Mouse (Mus musculus): ENCODE measurements around the gene Mical3. TPM values are rescaled to one million over a fixed set of nuclear protein-coding genes. Genes with fewer than 3 reads are reported as not detected.

Mical3 gene
- polyA plus RNA-seq, 1 experiment from 2014 or later, result 33.8 TPM

DNA sequence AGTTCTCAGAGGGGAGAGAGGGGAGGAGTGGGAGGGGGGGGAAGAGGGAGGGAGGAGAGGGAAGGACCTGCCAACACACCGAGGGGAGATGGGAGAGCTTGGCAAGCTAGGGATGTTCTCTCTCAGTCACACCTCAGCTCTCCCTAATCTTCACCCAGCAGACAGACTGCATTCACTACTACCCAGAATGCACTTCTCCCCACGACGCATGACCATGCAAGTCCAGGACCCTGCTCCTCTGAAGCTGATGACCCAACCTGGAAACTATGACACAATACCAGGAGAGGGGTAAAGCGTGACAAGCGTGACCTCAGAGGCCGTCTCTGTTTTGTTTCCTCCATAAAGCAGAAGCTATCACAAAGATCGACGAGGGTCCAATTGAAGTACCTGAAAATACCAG, 61.6 kb downstream of the Mical3 start:
- Histone ChIP-seq H3K4me1 (replicated peaks) (peaks cover 50% of the 10 kb centered on the region), H3K36me3 (no peaks in the 10 kb centered on the region), H3K9ac (no peak overlapping the region), H3K27ac (no peak overlapping the region), H3K4me2 (no peak overlapping the region), H3K27me3 (no peaks in the 10 kb centered on the region), H3K4me3 (no peak overlapping the region), H3K9me3 (no peaks in the 10 kb centered on the region)
- 82% methylated on average over 8 of the region's 8 CpGs for WGBS
- ATAC-seq (ENCODE audit: low FRiP score), result no peak

DNA sequence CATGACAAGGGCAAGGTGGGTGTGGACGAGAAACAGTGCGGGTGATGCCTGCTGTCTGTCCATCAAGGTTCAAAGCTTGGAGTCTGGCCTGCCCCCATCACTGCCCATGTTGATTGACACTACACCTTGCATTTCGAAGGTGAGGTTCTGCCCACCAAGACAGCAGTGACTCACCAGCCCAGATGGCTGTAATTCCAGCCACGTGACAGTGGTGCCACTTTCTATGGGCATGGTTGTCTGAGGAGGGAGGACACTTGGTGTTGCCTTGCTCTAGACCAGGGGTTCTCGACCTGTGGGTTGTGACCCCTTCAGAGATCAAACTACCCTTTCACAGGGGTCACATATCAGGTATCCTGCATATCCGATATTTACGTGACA, 62.7 kb downstream of the Mical3 start:
- 88% methylated on average over 7 of the region's 7 CpGs for WGBS
- Histone ChIP-seq H3K36me3 (no peaks in the 10 kb centered on the region), H3K4me3 (no peak overlapping the region), H3K9ac (no peak overlapping the region), H3K4me1 (replicated peaks) (peaks cover 61% of the 10 kb centered on the region), H3K27ac (no peak overlapping the region), H3K27me3 (no peaks in the 10 kb centered on the region), H3K4me2 (no peak overlapping the region), H3K9me3 (no peaks in the 10 kb centered on the region)
- ATAC-seq (ENCODE audit: low FRiP score), result no peak

DNA sequence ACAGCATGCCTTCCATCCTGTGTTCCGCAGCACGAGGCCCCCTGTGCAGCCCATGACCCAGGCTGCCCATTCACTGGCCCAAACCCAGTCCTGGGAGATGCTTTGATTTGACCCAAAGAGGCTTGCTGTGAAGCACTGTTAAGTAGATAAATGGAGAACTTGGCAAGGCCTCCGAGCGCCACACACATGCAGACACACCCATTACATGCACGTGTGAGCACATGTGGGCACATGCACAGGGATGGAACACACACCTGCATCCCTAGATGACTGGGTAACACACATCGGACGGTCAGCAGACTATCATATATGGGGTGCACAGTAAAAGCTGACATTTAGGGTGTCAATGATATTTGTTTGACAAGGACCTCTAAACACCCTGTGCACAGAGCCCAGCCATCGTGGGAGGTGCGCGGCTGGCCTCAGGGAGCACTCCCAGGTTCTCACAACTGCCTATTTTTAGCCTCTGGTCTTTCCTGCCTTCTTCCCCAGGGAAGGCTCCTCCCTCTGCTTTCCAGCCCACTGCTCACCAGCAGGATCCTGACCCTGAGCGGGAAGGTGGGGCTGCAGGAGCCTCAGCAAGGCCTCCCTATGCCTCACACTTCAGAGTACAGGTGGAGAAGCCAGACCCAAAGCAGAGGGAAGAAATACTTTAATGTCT, 63.2 kb downstream of the Mical3 start:
- H3K27me3 ChIP-seq, result no peaks in the 10 kb centered on the region
- H3K27ac ChIP-seq, result no peak overlapping the region
- no peak overlapping the region for H3K4me2 ChIP-seq
- H3K9ac ChIP-seq, result no peak overlapping the region
- 54% methylated on average over 11 of the region's 11 CpGs for WGBS
- no peaks in the 10 kb centered on the region for H3K9me3 ChIP-seq
- no peak overlapping the region for H3K4me3 ChIP-seq
- no peak for ATAC-seq (ENCODE audit: low FRiP score)
- H3K4me1 ChIP-seq (replicated peaks), result peaks cover 61% of the 10 kb centered on the region
- no peaks in the 10 kb centered on the region for H3K36me3 ChIP-seq

DNA sequence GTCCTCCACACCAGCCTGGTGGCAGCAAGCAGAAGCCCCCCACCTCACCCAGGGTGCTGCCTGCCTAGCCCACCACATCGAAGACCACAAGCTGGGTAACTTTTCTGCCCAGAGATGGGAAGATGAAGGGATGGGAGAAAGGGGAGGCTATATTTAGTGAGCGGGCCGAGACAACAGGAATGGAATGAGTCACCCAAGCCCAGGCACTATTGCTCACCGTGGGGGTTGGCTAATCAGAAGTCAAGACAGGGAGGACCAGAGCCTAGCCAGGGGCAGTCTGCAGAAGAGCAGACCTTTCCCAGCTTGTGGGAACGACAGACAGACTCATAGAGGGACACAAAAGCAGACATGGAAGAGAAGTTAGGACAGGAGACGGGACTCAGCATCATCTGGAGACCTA, 64.0 kb downstream of the Mical3 start:
- no peaks in the 10 kb centered on the region for H3K9me3 ChIP-seq
- peak overlapping the region; percentile 58; the same call in 1 of the 2 replicates for H3K27ac ChIP-seq
- 34% methylated on average over 6 of the region's 6 CpGs for WGBS
- ATAC-seq (ENCODE audit: low FRiP score), result no peak
- H3K4me1 ChIP-seq (replicated peaks), result peaks cover 68% of the 10 kb centered on the region
- no peak overlapping the region for H3K4me3 ChIP-seq
- no peaks in the 10 kb centered on the region for H3K27me3 ChIP-seq
- no peak overlapping the region for H3K4me2 ChIP-seq
- 0 out of 2 replicates have a peak overlapping the region, but pooled peaks have one; percentile 1 for H3K9ac ChIP-seq
- no peaks in the 10 kb centered on the region for H3K36me3 ChIP-seq

DNA sequence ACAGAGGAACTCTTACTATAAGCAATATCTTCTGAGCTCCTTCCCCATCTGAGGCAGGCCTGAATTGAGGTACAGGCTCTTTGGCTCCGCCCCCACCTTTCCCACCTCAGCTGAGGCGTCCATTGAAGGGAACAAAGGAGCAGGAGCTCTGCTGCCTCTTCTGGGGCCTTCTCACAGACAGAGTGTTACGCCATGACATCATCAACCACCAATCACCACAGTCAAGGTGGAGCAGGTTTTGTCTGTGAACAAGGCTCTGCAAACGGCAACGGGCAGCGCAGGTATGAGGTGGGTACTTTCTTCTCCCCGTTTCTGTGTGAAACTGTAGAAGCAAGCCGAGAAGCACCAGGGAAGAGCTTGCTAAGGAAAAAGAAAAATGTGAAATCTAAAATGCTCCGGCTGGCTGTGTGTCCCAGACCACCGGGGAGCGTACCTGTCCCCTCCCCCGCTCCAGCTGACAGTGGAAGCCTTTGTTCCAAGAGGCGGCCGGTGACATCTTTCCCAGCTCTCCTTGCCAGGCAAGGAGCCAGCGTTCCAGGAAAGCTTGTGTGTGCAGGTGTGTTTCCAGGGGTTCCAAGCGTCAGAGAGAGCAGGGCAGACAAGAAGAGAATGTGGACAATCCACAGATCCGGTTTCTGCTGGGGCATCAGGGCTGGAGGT, 66.3 kb downstream of the Mical3 start:
- Histone ChIP-seq H3K4me2 (peak overlapping the region; percentile 50), H3K27me3 (no peaks in the 10 kb centered on the region), H3K4me3 (peak overlapping the region; percentile 31), H3K4me1 (replicated peaks) (peaks cover 68% of the 10 kb centered on the region), H3K36me3 (no peaks in the 10 kb centered on the region), H3K9ac (peak overlapping the region; percentile 81), H3K9me3 (no peaks in the 10 kb centered on the region), H3K27ac (peak overlapping the region; percentile 97)
- peak; percentile 90 for ATAC-seq (ENCODE audit: low FRiP score)
- WGBS, result 34% methylated on average over 17 of the region's 17 CpGs

DNA sequence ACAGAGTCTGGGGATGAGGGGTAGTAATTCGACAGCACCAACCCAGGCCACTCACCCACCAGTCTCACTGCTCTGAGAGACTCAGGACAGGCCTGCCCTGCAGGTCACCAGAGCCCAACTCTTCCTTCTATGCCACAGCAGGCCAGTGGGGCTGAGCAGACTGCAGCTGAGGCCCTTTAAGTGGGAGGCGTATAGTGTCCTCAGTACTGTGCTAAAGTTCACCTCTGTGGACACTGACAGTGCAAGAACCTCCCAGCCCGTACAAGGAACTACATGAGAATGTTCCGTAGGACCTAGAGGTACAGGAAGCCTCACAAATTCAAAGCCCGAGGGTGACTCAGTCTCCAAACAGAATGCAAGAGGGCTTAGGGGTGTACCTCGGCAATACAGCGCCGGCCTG, 67.0 kb downstream of the Mical3 start:
- H3K4me3 ChIP-seq, result no peak overlapping the region
- WGBS, result 85% methylated on average over 8 of the region's 8 CpGs
- H3K4me2 ChIP-seq, result no peak overlapping the region
- no peaks in the 10 kb centered on the region for H3K27me3 ChIP-seq
- peak; percentile 11; the same call in 1 of the 2 replicates for ATAC-seq (ENCODE audit: low FRiP score)
- no peaks in the 10 kb centered on the region for H3K36me3 ChIP-seq
- peak overlapping the region; percentile 97 for H3K27ac ChIP-seq
- peaks cover 68% of the 10 kb centered on the region for H3K4me1 ChIP-seq (replicated peaks)
- H3K9me3 ChIP-seq, result no peaks in the 10 kb centered on the region
- peak overlapping the region; percentile 81 for H3K9ac ChIP-seq

DNA sequence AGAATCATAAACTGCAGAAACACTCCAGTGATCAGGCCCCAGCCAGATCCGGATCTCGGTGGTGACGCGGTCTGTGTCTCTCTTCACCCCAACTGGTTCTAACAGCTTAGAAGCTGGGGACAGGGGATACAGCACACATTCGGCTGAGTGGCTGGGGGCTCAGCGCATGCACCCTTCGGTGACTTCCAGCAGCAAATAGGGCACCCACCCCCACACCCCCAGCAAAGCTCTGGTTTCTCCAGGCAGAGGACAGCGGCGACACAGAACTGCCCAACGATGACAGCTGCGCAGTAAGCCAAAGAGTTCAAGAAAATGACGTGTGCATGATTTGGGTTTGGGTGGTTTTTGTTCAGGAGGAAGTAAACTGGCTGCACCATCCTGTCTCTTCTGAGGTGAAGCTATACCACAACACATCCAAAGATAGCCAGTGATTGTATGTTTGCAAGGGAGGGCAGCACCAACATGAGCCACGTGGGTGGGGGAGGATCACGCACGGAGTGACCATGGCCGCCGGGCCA, 67.8 kb downstream of the Mical3 start:
- no peak overlapping the region for H3K4me3 ChIP-seq
- peaks cover 60% of the 10 kb centered on the region for H3K4me1 ChIP-seq (replicated peaks)
- no peak for ATAC-seq (ENCODE audit: low FRiP score)
- H3K27ac ChIP-seq, result peak overlapping the region; percentile 97; the same call in 1 of the 2 replicates
- no peaks in the 10 kb centered on the region for H3K27me3 ChIP-seq
- no peak overlapping the region for H3K9ac ChIP-seq
- H3K4me2 ChIP-seq, result no peak overlapping the region
- 94% methylated on average over 17 of the region's 17 CpGs for WGBS
- H3K9me3 ChIP-seq, result no peaks in the 10 kb centered on the region
- no peaks in the 10 kb centered on the region for H3K36me3 ChIP-seq

DNA sequence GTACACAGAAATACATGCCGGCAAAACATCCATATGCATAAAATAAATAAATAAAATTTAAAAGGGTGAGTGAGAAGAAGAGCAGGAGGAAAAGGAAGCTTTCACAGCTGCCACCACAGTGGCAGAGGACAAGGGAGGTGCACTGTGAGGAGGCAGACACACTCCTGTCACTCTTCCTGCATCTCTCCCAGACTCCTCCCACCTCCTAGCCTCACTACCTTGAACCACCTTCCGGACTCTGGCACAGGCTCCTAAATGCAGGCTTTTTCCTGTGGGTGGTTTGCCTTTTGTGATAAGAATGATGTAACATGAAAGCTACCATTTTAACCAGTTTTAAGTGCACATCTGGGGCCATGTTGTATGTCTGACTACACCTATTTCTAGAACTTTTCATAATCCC, 72.8 kb downstream of the Mical3 start:
- peaks cover 16% of the 10 kb centered on the region for H3K4me1 ChIP-seq (replicated peaks)
- H3K27me3 ChIP-seq, result no peaks in the 10 kb centered on the region
- no peak overlapping the region for H3K27ac ChIP-seq
- no peaks in the 10 kb centered on the region for H3K9me3 ChIP-seq
- 96% methylated on average over 2 of the region's 2 CpGs for WGBS
- no peak for ATAC-seq (ENCODE audit: low FRiP score)
- no peak overlapping the region for H3K4me2 ChIP-seq
- H3K36me3 ChIP-seq, result no peaks in the 10 kb centered on the region
- no peak overlapping the region for H3K9ac ChIP-seq
- no peak overlapping the region for H3K4me3 ChIP-seq

DNA sequence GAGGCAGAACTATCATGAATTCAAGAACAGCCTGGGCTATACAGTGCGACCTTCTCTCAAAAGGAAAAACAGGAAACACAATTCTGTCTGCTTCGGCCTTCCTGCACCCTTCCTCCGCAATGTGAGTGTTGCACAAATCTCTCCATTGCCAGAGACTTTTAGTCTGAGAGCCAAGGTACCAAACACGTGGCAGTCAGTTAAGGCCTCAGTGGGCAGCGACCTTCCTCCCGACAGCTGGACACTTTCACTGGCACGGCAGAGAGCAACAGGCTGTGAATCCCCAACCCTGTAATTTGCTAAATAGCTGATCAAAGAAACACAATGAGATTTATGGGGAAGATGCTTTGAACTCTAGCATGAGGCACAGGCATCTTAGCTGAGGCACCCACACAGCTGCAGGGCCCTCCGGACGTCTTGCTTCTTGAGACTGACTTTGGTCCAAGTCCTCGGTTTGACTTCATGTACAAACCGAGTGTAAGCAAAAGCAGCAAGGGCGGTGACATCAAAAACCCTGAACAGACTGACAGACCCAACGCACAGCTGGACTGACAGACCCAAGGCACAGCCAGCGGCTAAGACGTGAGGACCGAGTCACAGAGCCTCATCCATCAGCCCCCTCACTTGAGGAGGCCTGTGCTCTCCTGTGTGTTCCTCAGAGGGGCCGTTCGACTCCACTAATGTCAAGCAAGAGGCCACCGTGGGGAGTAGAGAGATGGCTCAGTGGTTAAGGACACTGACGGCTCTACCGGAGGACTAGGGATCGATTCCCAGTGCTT, 73.4 kb downstream of the Mical3 start:
- no peaks in the 10 kb centered on the region for H3K36me3 ChIP-seq
- no peak overlapping the region for H3K4me2 ChIP-seq
- H3K27me3 ChIP-seq, result no peaks in the 10 kb centered on the region
- peaks cover 15% of the 10 kb centered on the region for H3K4me1 ChIP-seq (replicated peaks)
- H3K9me3 ChIP-seq, result no peaks in the 10 kb centered on the region
- no peak overlapping the region for H3K9ac ChIP-seq
- no peak for ATAC-seq (ENCODE audit: low FRiP score)
- 85% methylated on average over 22 of the region's 22 CpGs for WGBS
- no peak overlapping the region; the same call in 1 of the 2 replicates for H3K27ac ChIP-seq
- H3K4me3 ChIP-seq, result no peak overlapping the region

DNA sequence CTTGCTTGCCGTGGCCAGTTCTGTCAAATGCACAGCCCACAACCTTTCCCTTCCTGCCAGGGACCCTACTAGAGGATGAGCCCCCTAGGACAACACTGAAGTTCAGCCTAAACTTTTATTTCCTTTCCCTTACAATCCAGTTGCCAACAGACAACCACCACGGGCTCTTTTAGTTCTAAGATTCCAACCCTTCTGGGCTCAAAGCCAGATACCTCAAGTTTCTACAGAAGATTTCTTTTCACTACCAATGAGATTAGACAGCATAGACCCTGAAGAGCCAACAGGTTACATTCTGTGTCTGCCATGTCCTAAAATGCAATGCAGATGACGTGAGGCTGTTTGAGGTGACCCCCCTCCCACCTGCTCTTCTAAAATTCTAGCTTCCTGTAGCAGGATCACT, 75.3 kb downstream of the Mical3 start:
- no peak overlapping the region for H3K27ac ChIP-seq
- H3K4me3 ChIP-seq, result no peak overlapping the region
- no peak overlapping the region for H3K4me2 ChIP-seq
- H3K36me3 ChIP-seq, result no peaks in the 10 kb centered on the region
- WGBS, result 74% methylated on average over 3 of the region's 3 CpGs
- ATAC-seq (ENCODE audit: low FRiP score), result no peak
- no peak overlapping the region for H3K9ac ChIP-seq
- H3K4me1 ChIP-seq (replicated peaks), result peaks cover 9% of the 10 kb centered on the region; the same call in 1 of the 2 replicates
- H3K27me3 ChIP-seq, result no peaks in the 10 kb centered on the region
- H3K9me3 ChIP-seq, result no peaks in the 10 kb centered on the region

DNA sequence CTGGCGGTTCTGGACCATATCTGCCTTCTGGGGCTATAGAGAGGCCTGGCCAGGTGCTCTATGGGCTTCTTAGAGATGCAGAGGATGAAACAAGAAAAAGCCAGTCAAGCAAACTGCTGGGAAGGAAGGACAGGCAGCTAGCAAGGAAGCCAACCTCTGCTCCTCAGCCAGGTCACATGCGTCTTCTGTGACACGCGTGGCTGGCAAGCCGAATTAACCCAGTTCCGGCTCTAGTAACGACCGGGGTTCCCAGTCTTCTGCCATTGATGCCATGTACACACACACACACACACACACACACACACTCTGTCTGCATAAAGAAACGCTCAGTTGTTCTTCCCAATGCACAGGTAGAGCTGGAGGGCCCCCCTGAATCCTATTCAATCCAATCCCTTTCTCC, 75.9 kb downstream of the Mical3 start:
- no peak overlapping the region for H3K9ac ChIP-seq
- no peaks in the 10 kb centered on the region for H3K9me3 ChIP-seq
- H3K4me1 ChIP-seq (replicated peaks), result peaks cover 9% of the 10 kb centered on the region; the same call in 1 of the 2 replicates
- WGBS, result 93% methylated on average over 9 of the region's 9 CpGs
- no peaks in the 10 kb centered on the region for H3K27me3 ChIP-seq
- no peaks in the 10 kb centered on the region for H3K36me3 ChIP-seq
- H3K4me3 ChIP-seq, result no peak overlapping the region
- no peak for ATAC-seq (ENCODE audit: low FRiP score)
- H3K4me2 ChIP-seq, result no peak overlapping the region
- H3K27ac ChIP-seq, result no peak overlapping the region

DNA sequence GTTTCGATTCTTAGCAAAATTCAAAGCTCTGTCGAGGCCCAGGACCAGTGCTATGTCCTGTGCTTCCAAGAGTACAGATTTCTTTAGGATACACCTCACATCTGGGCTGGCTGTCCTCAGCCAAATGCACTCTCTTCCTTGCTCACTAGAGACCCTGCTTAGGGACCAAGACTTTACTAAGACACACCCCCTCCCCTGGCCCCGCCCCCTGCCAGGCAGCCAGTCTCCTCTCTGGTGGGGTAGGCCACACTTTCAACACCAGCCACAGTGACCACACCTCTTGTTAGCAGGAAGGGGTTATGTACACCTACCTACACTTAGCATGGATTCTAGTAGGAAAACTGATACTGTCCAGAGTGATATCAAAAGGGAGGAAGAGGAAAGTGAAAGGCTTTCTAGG, 76.5 kb downstream of the Mical3 start:
- Histone ChIP-seq H3K9me3 (no peaks in the 10 kb centered on the region), H3K9ac (no peak overlapping the region), H3K36me3 (no peaks in the 10 kb centered on the region), H3K4me1 (replicated peaks) (peaks cover 9% of the 10 kb centered on the region; the same call in 1 of the 2 replicates), H3K27ac (no peak overlapping the region), H3K4me3 (no peak overlapping the region), H3K4me2 (no peak overlapping the region), H3K27me3 (no peaks in the 10 kb centered on the region)
- 74% methylated on average over 3 of the region's 3 CpGs for WGBS
- ATAC-seq (ENCODE audit: low FRiP score), result no peak
